Mouse (Mus musculus) urinary bladder, postnatal 25 days (tissue): Measurements from ENCODE around the gene Sncg.
"Not testable (repeated sequence)": the region's sequence is repeated elsewhere in the genome, so short reads cannot be mapped to it uniquely, and the experiment has no call there.

Source experiments
- DNase-seq: peaks from one replicate; pipeline ENCODE4 v3.0.0; 2022; ENCODE audit warnings: low spot score

Sncg gene

DNA sequence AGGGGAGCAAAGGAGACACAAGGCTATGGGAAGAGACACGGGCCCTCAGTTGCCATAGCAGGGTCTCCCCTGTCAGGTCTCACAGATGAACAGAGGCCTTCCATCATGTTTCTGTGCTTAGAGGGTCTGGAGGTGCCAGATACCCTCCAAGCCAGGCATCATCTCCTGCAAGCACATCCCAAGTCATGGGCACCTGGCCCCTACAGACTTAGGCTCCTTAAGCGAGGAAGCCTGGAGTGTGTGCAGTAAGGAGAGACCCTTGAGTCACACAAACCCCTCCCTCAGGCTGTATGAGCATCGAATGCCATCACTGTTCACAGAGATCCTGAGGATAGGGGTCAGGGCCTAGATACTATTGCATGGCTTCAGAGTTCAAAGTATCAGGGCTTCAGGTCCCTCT, 3.7 kb downstream of the Sncg start:
- no peak for DNase-seq

DNA sequence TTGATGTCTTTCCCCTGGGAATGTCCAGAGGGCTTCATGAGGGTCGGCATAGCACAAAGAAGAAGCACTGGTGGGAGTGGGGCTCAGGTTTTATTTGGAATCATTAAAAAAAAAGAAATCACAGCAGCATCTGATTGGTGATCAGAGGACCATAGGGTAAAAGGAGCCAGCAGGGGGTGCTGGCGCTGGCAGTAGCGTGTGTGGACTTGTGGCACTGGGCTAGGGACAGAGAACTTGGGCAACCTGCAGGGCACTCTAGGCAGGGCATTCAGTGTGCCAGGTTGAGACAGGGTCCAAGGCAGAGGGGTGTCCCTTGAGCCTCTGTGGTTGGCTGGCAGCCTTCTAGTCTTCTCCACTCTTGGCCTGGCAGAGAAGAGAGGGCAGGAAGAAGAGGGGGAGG, 4.4 kb downstream of the Sncg start:
- no peak for DNase-seq

DNA sequence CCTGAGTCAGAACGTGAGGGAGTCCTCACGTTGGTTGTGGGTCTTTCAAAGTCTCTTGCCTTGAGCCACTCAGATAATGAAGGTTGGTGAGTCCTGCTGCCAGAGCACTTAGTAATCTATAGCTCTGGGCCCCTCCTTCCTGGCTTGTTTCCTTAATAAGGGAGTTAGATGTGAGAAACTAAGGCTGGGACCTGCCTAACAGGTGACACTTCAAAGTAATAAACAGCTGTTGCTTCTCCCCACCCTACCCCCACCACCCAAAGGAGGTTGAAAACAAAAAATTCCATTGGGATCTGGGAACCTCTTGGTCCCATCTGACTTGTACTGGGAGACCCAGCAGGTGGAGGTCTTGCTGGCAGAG, 9.5 kb downstream of the Sncg start:
- no peak for DNase-seq

DNA sequence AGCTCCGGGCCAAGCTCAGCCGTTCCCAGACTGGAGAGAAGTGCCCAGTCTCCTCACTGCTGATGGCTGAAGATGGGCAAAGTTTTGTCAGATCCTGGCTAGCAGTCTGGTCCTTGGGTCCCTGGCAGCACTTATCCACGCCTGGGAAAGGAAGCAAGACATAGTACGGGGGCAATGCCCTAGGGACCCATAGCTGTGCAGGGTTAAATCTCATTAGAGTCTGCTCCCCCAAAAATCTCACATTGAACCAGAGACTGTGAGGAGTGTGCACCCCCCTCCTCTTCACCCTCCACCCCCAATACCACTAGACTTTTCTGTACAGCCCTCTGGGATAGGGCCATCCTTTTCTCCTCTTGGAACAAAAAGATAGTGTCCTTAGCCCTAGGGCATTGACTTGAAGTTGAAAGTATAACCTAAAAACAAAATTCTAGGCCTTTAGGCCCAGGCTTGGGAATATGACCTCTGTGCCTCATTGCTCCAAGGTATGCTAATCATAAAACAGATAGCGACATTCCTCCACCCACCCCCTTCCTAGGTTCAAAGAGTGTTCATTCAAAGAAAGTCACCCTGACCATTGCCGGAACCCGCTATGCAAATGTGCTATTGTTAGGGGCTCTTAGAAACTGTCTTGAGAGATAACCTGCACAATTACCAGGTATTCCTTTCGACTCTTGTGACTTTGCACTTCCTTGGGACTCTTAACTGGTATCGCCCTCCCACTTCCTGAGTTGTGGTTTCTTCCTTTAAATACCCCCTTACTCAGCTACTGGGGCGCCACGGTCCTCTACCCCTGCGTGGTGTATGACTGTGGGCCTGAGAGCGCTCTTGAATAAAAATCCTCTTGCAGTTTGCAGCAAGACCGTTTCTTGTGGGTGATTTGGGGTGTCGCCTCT, 10.1 kb downstream of the Sncg start:
- DNase-seq, result not testable (repeated sequence)

DNA sequence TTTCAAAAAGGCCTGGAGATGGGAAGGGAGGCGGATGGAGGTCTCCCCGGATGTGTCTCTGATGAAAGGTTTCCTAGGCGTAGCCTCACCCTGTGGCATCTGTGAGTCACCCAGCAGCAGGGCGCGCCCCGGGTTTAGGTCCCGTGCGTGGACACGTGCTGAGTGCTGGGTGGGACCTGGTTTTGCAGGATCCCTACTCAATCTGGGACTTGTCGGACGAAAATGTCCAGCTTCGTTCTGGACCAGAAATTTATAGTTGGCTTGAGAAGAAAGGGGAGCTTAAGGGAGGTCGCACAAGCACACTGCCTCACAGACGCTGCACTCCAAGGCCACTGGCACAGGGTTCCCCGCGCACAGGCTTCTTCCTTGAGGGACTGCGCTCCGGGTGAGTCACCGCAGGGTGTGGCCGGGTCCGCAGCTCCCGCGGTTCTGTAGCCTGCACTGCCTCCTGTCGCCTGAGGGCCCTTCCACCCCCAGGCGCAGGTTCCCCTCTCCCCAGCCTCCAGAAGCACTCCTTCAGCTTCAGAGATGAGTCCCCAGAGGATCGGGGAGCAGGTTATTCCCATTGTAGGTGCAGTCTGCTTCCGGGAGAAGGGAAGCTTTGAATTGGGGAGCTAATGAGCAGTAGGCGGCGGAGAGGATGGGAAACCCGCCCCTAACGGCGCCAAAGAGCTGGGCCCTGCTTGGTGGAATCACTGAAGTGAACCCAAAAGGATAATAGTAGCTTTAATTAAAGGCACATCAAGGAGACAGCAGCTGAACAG, 10.9 kb downstream of the Sncg start:
- peak; percentile 90 for DNase-seq

DNA sequence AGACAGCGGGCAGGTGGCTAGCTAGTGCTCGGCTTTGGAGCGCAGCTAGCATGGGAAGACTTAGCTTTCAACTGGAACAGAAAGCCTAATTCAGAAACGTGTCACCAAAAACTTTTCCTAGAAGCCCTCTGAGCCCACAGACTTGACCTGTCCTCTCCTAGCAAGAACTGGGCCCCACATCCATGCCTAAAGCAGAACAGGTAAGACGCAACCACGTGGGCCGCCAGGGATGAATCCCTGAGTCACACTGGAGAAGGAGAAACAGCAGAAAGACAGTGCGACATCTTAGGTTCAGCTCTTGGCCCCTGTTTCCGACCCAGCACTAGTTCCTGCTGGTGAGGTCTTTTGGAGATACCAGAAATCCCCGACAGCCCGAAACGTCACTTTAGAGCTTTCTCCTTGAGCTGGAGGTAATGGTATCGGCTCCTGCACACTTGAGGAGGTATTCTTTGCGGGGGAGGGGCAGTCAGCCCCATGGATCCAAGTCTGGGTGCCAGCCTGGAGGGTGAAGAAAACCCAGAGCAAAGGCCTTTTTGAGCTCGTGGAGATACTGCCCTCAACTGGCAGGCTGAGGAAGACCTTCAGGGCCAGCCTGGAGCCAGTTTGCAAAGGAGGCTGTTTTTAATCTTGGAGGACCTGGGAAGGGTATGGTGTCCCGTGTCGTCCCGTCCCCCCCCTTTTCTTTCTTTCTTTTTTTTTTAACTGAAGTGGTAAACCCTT, 11.7 kb downstream of the Sncg start:
- DNase-seq, result peak; percentile 64

DNA sequence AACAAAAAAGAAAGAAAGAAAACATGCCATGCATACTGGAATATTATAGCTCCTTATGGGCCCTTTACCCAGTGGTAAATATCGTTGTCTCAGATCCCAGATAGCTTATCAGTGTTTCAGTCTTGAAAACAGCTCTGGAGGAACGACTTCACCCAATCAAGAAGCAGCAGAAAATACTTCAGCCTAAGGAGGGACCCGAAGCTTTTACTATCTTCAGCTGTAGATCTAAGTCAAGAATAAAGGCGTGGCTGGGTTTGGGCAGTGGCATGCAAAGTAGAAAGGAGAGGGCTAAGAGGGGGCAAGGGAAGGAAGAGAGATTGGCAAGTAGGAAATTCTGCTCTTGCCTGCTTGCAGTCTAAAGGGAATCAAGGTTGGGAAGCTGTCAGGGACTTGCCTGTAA, 12.5 kb downstream of the Sncg start:
- DNase-seq, result no peak

DNA sequence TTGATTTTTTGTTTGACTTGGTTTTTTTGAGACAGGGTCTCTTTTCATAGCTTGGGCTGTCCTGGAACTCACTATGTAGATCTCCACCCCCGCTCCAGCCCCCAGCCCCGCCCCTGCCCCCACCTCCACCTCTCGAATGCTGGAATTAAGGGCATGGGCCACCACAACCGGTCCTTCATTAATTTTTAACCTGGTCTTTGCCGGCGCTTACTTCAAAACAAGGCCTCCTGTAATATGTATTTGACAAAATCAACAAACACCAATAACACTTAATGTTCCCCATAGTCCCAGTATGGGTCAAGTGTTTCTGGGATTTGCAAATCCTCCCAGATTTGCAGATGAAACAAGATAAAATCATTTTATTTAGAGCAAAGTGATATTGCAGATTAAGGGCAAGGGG, 14.3 kb downstream of the Sncg start:
- DNase-seq, result no peak

DNA sequence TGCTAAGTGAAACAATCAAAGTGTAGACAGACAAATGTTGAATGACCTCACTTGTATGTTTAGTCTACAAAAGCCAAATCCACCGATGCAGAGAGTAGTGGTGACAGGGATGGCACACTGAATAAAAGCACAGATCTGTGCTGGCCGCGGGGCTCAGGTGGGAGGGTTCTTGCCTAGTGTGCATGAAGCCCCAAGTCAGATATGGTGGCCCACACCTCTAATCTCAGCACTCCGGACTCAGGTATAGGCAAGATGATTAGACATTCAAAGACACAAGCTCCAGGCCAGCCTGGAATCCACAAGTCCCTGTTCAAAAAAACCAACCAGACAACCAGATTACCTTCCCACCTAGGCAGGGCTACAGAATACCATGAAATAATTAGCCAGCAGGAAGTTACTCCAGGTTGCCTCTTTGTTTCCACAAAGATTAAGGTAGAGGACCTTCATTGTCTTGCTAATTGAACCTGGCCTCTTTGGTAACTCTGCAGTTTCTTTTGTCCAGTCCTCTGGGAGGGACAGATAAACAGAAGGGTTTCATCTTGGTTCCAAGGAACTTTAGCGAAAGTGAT, 14.8 kb downstream of the Sncg start:
- no peak for DNase-seq

DNA sequence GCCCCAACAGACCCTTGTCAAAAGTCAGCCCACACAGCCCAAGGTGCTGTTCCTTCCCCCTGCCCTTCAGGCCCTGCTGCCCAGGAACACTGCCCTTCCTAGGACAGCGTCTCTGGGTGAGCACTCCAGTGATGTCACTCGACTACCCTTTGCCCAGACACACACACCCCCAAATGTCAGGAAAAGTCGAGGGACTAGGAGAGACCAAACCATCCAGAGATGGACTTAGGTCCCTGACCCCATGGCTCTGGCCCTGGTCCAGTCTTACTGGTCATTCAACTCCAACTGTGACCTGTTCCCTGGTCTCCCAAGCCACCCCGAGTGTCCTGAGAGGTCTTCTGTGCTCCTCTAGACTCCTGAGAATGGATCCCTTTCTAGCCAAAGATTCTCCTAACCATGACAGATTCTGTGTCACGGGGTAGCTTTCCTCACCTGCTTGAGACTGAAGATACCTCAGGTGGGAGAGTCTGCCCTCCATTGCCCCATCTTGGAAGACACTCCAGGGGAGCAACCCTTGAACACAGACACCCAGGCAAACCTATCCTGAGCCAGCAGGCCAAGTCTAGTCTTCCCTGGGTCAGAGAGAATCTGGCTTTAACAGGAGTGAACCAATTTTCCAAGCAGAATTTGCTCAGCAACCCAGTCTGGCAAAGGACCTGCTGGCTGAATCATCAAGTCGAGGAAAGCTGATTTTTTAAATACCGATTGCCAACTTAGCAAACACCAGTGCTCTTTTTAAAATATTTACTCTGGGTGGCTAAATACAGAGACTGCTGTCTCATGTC, 16.7 kb downstream of the Sncg start:
- no peak for DNase-seq

DNA sequence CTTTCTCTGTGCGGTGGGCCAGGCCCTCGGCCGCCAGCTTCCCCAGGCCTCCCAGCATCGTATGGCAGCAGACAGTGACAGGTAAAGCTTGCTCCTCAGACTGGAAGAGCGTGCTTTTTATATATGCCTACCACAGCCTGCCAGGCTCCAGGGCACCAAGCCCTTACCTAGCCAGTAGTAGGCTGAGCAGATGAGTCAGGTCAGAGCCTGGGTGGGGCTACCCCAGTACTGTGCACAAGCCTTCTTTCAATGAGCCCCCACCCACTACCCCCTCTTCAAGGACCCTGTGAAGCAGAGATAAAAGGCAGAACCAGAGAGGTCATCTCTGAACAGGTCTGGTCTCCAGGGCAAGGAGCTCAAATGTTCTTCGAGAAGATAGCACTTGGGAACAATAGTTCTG, 19.3 kb downstream of the Sncg start, which contains the start of gene Fam25c:
Gene Fam25c, minus strand, starts transcription at position 133 of the 400 bp plus-strand sequence.
- DNase-seq, result no peak

DNA sequence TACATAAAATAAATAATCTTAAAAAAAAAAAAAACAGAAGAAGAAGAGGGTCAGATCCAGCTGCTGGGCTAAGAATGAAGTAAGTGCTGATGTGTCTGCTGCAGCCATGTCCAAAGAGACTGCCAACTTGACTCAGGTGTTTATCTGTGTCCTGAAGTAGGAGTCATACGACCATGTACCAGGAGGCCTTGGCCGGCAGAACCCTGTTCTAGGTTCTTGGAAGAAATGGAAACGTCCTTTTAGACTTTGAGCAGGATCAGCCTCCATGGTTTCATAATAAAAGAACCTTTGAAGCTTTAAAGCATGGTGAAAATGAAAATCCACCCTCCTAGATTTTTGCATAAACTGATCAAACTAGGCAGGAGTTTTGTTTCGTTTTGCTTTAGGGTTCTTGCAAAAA, 20.1 kb downstream of the Sncg start:
- no peak for DNase-seq

DNA sequence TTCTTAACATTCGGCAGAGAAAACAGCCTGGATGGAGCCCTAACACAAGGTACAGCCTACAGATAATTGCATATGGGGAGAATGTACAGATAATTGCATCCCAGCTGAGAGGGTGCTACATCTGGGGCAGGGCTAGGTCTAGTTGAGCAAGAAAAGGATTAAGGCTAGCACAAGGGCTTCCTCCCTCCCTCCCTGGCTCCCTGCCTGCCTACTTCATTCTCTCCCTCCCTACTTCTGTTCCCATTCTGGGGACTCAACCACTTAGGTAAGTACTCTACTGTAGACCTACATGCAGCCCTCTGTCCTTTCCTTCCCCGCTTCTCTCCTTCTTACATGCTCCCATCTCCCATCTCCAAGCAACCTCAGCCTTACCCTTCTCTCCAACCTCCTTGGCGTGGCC, 21.3 kb downstream of the Sncg start:
- no peak for DNase-seq

DNA sequence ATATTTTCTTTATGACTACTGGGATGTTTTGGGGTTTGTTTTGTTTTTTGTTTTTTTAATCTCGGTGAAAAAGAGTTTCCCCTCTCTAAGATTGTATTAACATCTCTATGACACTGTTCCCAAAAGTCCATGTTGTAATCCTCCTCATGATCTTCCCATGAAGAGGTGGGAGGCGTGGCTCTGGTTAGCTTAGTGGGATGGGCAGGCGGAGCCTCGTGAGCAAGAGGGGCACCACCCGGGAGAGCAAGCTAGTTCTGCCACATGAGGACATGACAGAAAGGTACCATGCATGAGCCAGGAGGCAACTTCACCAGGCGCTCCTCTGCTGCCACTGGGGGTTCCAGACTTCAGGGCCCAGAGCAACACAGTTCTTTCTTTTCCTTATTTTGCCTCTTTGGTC, 22.1 kb downstream of the Sncg start:
- DNase-seq, result no peak

DNA sequence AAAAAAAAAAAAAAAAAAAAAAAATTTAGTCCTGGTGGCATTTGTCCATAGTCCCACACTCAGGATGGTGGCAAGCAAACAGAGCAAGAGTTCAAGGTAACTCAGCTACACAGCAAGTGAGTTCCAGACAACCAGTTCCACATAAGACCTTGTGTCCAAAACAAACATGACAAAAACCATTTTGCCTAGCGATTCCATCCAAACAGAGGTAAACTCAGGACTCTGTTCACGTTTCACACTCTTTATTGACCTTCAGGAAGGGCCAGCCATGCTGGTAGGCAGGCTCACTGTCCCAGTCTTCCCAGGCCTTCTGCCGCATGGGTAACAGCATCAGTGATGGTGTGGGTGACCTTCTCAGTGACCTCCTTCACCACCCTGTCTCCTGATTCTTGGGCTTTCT, 22.9 kb downstream of the Sncg start:
- no peak for DNase-seq

DNA sequence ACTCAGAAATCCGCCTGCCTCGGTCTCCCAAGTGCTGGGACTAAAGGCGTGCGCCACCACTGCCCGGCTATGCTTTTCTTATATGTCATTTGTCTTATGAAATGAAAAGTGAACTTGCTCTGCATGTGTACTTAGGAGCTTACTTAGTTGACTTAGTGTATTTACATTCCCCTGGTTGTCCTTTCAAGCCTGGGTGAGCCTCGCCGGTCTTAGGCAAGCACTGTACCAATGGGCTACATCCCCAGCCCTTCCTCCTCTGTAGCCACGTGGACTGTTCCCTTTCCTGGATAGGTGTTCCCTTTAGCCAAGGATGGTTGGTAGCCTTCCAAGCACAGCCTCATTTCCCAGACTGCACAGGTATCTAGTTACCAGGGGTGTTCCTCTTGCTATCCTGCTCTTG, 25.6 kb downstream of the Sncg start:
- no peak for DNase-seq

DNA sequence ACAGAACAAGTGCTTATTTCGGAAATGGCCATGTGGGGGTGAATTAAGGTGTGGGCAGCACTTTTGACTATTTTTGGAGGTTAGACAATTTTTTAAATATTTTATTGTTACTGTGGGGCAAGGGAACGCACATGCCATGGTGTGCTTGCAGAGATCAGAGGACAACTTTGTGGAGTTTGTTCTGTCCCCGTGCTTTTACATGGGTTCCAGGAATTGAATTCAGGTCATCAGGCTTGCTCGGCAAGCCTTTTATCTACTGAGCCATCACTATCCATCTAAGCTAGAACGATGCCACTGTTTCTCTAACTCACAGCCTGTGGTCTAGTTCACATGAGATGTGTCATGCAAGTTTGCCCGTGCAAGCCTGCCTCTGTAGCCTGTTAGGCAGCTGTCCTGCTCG, 26.3 kb downstream of the Sncg start:
- no peak for DNase-seq

DNA sequence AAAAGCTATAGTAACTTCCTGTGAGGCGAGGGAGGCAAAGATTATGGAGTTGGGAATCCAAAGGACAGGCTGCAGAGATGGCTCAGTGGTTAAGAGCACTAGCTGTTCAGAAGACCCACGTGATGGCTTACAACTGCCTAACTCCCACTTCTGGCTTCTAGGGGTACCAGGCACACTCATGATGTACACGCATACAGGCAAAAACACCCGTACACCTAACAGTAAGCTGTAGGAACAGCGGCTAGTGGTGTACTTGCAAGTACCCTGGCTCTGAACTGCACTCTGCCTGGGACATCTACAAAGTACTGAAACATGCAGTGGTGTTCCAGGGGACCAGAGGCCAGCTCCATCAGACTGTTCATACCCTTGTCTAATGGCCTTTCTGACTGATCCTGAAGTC, 27.5 kb downstream of the Sncg start:
- DNase-seq, result no peak

DNA sequence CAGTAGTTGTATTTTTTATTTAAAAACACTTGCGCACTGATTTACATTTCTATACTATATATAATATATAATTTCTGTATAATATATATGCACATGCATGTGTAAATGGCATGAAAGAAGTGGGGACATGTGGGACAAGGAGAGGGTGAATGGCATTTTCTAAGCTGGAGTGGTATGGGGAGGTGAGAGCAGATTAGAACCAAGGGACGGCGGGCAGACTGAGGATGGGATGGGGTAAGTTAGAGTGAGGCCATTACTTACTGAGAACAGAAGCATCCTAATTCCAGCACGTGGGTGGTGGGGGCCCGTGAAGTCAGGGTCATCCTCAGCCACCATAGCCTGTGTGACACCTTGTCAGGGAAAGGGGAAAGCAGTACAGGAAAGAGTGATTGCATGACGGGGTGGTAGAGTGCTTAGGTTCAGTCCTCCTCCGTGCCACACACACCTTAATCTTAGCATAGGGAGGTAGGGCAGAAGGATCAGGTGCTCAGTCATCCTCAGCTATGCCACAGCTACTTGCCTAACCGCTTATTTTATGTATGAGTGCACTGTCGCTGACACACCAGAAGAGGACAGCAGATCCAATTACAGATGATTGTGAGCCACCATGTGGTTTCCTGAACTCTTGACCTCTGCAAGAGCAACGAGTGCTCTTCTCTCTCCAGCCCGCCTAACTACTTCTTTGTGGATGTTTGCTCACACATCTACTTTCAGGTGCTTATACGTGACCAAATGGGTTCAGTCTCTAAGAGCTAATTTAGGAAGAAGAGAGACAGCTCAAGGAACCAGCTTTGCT, 28.6 kb downstream of the Sncg start:
- DNase-seq, result no peak

DNA sequence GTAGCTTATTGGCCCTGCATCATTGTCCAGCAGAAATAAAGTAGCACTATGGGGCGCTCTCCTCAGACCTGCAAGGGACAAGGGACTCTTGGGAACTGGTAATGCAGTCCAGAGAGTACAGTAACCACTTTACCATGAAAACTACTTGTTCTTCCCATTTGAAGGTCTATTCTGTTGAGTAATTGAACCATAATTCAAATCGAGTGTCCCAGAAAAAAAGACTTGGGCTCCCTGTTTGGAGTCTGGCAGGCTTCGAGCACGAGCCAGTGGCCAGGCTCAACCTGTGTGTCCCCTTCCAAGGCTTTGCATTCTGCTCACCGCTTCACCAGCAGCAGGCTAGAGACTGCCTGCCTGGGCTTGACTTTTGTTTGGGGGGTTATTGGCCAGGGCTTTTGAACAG, 30.2 kb downstream of the Sncg start:
- no peak for DNase-seq

DNA sequence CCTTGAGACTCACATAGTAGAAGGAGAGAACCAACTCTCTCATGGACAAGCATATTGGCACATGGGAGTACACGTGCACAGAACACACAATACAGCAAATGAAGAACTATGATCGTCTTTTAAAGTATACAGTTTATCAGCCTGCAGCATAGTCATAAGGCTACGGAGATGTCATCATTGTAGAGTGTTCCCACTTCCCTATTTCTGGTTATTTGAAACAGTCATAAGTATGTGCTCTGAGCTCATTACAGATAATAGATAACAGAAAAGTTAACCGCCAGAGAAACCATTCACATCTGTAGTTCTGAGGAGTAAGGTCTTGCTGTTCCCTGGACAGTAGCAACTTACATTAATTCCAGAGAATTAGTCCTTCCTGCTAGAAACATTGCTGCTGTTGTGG, 31.5 kb downstream of the Sncg start:
- no peak for DNase-seq
